Mouse (Mus musculus): ENCODE measurements at regions not wholly inside any gene's neighbourhood (a gene's known extent, or its start where the extent isn't known, plus 50 kb on each side); places are given as distances from the start of the nearest gene placed in this dataset.

DNA sequence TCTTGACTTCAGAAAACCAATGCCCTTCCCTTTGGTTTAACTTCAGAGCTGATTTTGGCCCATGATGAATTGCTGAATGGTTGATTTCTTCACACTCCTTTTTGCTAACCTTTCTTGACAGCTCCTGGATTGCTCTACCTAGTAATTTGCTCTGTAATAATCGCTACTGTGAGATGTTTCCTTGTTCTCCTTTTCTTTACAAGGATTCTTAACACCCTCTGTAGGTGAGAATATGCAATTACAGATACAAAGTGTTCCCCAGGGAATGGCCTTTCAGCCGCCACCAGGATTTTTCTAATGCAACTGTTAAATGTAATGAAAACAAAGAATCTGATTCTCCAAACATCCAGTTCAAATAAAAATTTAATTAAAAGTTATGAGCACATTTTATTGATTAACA, 87.4 kb upstream of the Atp5g3 start:
- ATAC-seq (ENCODE audit: low FRiP score, low read depth) (no peak), DNase-seq (ENCODE audit: low spot score) (peak; percentile 61)
- H3K36me3 ChIP-seq (ENCODE audit: control insufficient read depth, insufficient read depth, low read length), result no peaks in the 10 kb centered on the region
- H3K9ac ChIP-seq (ENCODE audit: low read depth, low read length, severe bottlenecking), result no peak overlapping the region
- no peaks in the 10 kb centered on the region for H3K9me3 ChIP-seq (ENCODE audit: control insufficient read depth, low read length)
- H3K4me2 ChIP-seq (replicated peaks; ENCODE audit: low read depth, low read length, severe bottlenecking), result no peak overlapping the region
- H3K4me3 ChIP-seq (replicated peaks; ENCODE audit: low read length), result no peak overlapping the region
- H3K4me1 ChIP-seq (ENCODE audit: control insufficient read depth, insufficient read depth, low read length), result no peaks in the 10 kb centered on the region
- TF ChIP-seq POLR2A (IDR thresholded peaks at IDR 0.05; ENCODE audit: borderline replicate concordance, extremely low read depth, insufficient read depth, insufficient read length), result no peak
- no peaks in the 10 kb centered on the region for H3K27me3 ChIP-seq (ENCODE audit: control insufficient read depth, insufficient read depth, low read length)
- H3K27ac ChIP-seq (replicated peaks; ENCODE audit: low read depth, low read length), result no peak overlapping the region
- 10% methylated on average over 2 of the region's 2 CpGs for WGBS

- no peak for TF ChIP-seq POLR2A (IDR thresholded peaks at IDR 0.05; ENCODE audit: borderline replicate concordance, extremely low read depth, insufficient read depth, insufficient read length)
- Histone ChIP-seq H3K4me2 (replicated peaks; ENCODE audit: low read depth, low read length, severe bottlenecking) (no peak overlapping the region), H3K27me3 (ENCODE audit: control insufficient read depth, insufficient read depth, low read length) (no peaks in the 10 kb centered on the region), H3K9me3 (ENCODE audit: control insufficient read depth, low read length) (no peaks in the 10 kb centered on the region), H3K9ac (ENCODE audit: low read depth, low read length, severe bottlenecking) (no peak overlapping the region), H3K27ac (replicated peaks; ENCODE audit: low read depth, low read length) (no peak overlapping the region), H3K36me3 (ENCODE audit: control insufficient read depth, insufficient read depth, low read length) (no peaks in the 10 kb centered on the region), H3K4me1 (ENCODE audit: control insufficient read depth, insufficient read depth, low read length) (no peaks in the 10 kb centered on the region), H3K4me3 (replicated peaks; ENCODE audit: low read length) (no peak overlapping the region)
- ATAC-seq (ENCODE audit: low FRiP score, low read depth) (no peak), DNase-seq (ENCODE audit: low spot score) (no peak)
- WGBS, result 32% methylated on average over 5 of the region's 5 CpGs
Measured at GRCm38 (mm10) chr2:73996986-73997385, 85.9 kb upstream of the Atp5g3 start.

DNA sequence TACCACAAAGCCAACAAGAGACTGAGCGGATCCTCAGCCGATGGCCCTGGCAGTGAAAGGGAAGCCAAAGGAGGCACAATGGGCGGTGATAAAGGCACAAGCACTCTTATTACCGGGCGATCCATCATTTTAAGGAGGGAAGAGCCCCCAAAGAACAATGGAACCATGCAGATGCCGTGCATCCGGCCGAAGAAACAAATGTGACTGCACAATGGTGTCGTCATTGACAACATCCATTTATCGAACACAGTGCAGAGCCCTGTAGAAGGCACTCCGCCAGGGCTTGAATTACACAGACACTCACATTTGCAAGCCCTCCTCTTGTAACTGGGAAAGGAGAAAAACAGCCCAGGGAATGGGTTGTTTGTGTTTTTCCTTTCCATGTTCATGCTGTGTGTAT, 80.7 kb upstream of the Atp5g3 start:
- H3K27ac ChIP-seq (replicated peaks; ENCODE audit: low read depth, low read length), result no peak overlapping the region
- H3K36me3 ChIP-seq (ENCODE audit: control insufficient read depth, insufficient read depth, low read length), result no peaks in the 10 kb centered on the region
- H3K4me1 ChIP-seq (ENCODE audit: control insufficient read depth, insufficient read depth, low read length), result no peaks in the 10 kb centered on the region
- H3K4me3 ChIP-seq (replicated peaks; ENCODE audit: low read length), result no peak overlapping the region
- TF ChIP-seq POLR2A (IDR thresholded peaks at IDR 0.05; ENCODE audit: borderline replicate concordance, extremely low read depth, insufficient read depth, insufficient read length), result no peak
- DNase-seq (ENCODE audit: low spot score) (no peak), ATAC-seq (ENCODE audit: low FRiP score, low read depth) (no peak)
- H3K27me3 ChIP-seq (ENCODE audit: control insufficient read depth, insufficient read depth, low read length), result no peaks in the 10 kb centered on the region
- no peaks in the 10 kb centered on the region for H3K9me3 ChIP-seq (ENCODE audit: control insufficient read depth, low read length)
- H3K9ac ChIP-seq (ENCODE audit: low read depth, low read length, severe bottlenecking), result no peak overlapping the region
- WGBS, result 87% methylated on average over 11 of the region's 11 CpGs
- no peak overlapping the region for H3K4me2 ChIP-seq (replicated peaks; ENCODE audit: low read depth, low read length, severe bottlenecking)

GRCm38 (mm10) chr2:73987441-73988105, 76.4 kb upstream of the Atp5g3 start:
- no peak overlapping the region for H3K4me3 ChIP-seq (replicated peaks; ENCODE audit: low read length)
- H3K27ac ChIP-seq (replicated peaks; ENCODE audit: low read depth, low read length), result no peak overlapping the region
- no peaks in the 10 kb centered on the region for H3K36me3 ChIP-seq (ENCODE audit: control insufficient read depth, insufficient read depth, low read length)
- ATAC-seq (ENCODE audit: low FRiP score, low read depth) (no peak), DNase-seq (ENCODE audit: low spot score) (no peak)
- H3K27me3 ChIP-seq (ENCODE audit: control insufficient read depth, insufficient read depth, low read length), result no peaks in the 10 kb centered on the region
- no peaks in the 10 kb centered on the region; the same call in 1 of the 2 replicates for H3K4me1 ChIP-seq (ENCODE audit: control insufficient read depth, insufficient read depth, low read length)
- no peak overlapping the region for H3K4me2 ChIP-seq (replicated peaks; ENCODE audit: low read depth, low read length, severe bottlenecking)
- TF ChIP-seq POLR2A (IDR thresholded peaks at IDR 0.05; ENCODE audit: borderline replicate concordance, extremely low read depth, insufficient read depth, insufficient read length), result no peak
- H3K9me3 ChIP-seq (ENCODE audit: control insufficient read depth, low read length), result no peaks in the 10 kb centered on the region
- WGBS, result 89% methylated on average over 10 of the region's 10 CpGs
- H3K9ac ChIP-seq (ENCODE audit: low read depth, low read length, severe bottlenecking), result no peak overlapping the region

GRCm38 (mm10) chr2:73985911-73986250, 74.8 kb upstream of the Atp5g3 start:
- Histone ChIP-seq H3K4me3 (replicated peaks; ENCODE audit: low read length) (no peak overlapping the region), H3K27me3 (ENCODE audit: control insufficient read depth, insufficient read depth, low read length) (no peaks in the 10 kb centered on the region), H3K9ac (ENCODE audit: low read depth, low read length, severe bottlenecking) (no peak overlapping the region), H3K9me3 (ENCODE audit: control insufficient read depth, low read length) (no peaks in the 10 kb centered on the region), H3K27ac (replicated peaks; ENCODE audit: low read depth, low read length) (no peak overlapping the region), H3K4me1 (ENCODE audit: control insufficient read depth, insufficient read depth, low read length) (no peaks in the 10 kb centered on the region; the same call in 1 of the 2 replicates), H3K36me3 (ENCODE audit: control insufficient read depth, insufficient read depth, low read length) (no peaks in the 10 kb centered on the region), H3K4me2 (replicated peaks; ENCODE audit: low read depth, low read length, severe bottlenecking) (no peak overlapping the region)
- no peak for DNase-seq (ENCODE audit: low spot score)
- WGBS, result 71% methylated on average over 6 of the region's 6 CpGs
- ATAC-seq (ENCODE audit: low FRiP score, low read depth), result no peak
- no peak for TF ChIP-seq POLR2A (IDR thresholded peaks at IDR 0.05; ENCODE audit: borderline replicate concordance, extremely low read depth, insufficient read depth, insufficient read length)

All from limb, embryonic 14.5 days (tissue).